Mouse (Mus musculus): ENCODE data around the gene Hs3st3b1.

The Hs3st3b1 gene

GRCm38 (mm10) chr11:63922091-63922621, at the start of gene Hs3st3b1:
Hs3st3b1 (minus strand) TSS chr11:63922290.
- peak in 1 of 2 experiments; percentile 23 for DNase-seq

DNA sequence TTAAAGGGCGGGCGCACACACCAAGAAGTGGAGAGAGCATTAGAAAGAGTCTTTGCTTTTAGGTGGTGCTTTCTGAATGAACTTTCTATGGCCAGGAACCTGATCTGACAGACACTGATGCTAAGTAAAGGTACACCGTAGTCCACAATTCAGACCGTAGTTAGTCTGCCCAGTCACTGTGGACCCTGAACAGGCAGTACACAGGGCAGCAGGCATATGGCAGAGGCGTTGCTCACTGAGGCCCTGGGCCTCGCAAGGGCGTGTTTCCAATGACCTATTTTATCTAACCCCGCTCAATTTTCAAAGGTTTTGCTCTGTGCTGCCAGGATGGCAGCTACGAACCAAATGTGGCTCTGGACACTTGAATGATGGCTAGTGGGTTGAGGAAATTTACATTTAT, 49.4 kb upstream of the Hs3st3b1 start:
- DNase-seq = no peak

DNA sequence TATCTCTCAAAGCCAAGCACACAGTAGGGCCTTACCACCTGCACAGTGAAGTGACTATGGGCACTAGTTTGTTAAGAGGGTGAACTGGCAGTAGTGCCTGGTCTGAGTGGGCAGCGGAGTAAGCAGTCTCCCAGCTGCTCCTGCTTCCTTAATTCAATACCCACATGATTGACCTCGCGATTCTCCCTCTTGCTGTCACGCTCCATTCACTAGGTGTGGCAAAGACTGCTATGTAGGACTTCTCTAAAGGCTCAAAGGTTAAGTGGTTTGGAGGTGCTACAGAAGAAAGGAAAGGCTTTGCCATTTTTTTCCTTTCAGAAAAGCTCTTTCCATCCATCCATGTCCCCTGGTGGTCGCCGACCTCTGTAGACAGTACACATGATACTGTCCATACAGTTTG, 48.7 kb upstream of the Hs3st3b1 start:
- no peak for DNase-seq

- DNase-seq = no peak
These were observed 47.3 kb upstream of the Hs3st3b1 start for GRCm38 (mm10) chr11:63969205-63969910.

- no peak for DNase-seq
These were observed 46.4 kb upstream of the Hs3st3b1 start for GRCm38 (mm10) chr11:63968388-63969035.

- DNase-seq = no peak
These were observed 45.7 kb upstream of the Hs3st3b1 start for GRCm38 (mm10) chr11:63967641-63968387.

- DNase-seq = no peak
These were observed 43.3 kb upstream of the Hs3st3b1 start for GRCm38 (mm10) chr11:63965437-63965836.

DNA sequence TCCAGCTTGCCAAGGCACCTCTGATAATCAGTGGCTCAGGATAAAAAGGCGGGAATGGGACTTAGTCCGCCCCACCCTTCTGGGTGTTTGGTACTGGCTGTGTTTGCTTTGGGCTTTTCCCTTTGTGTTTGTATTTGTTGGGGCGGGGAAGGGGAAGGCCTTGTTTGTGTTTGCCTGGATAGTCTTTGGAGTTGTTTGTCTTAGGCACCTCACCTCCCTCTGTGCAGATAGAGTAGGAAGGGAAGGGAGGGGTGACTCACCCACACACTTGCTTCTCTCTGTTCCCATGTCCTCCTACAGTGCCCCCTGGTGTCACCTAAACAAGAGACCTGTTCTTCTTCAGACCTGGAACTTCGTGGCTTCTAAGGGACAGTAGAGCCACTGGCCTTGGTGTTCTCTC, 35.1 kb upstream of the Hs3st3b1 start:
- no peak for DNase-seq

DNA sequence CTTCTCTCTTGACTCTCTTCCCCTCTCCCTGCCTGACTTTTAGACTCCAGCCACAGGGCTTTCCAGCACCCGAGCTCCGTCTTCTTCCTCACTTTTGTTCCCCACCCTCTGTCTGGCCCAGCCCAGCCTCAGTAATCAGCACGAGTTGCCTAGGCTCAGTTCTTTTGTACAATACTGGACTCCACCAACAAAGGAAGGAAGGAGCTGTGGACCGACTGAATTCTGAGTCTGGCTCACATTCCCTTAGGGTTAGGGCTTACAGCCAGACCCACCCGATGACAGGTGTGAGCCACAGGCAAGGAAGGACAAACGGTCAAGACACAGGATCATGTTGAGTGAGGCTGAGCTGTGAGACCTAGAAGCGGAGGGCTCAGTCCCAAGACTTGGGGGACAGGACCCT, 34.7 kb upstream of the Hs3st3b1 start:
- DNase-seq = no peak

DNA sequence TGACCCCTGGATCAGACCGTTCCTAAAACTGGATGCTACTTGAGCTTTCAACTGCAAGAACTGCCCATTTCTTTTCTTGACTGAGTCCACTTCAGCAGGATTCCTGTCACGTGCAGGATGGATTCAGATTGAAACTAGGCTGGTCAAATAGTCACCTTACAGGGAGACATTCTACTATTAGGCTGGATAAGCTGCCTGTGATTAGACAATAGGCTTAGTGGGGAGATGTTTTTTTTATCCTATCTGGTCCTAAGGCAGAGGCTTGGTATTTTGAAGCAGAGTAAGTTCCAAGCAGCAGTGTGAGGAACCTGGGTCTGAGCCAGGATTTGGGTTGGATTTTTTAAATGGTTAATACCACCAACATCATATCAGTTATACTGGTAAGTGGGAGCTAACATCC, 31.8 kb upstream of the Hs3st3b1 start:
- DNase-seq = no peak

- DNase-seq = no peak
These were observed 30.7 kb upstream of the Hs3st3b1 start for GRCm38 (mm10) chr11:63952743-63953191.

GRCm38 (mm10) chr11:63951831-63952631, 29.9 kb upstream of the Hs3st3b1 start:
- no peak for DNase-seq

DNA sequence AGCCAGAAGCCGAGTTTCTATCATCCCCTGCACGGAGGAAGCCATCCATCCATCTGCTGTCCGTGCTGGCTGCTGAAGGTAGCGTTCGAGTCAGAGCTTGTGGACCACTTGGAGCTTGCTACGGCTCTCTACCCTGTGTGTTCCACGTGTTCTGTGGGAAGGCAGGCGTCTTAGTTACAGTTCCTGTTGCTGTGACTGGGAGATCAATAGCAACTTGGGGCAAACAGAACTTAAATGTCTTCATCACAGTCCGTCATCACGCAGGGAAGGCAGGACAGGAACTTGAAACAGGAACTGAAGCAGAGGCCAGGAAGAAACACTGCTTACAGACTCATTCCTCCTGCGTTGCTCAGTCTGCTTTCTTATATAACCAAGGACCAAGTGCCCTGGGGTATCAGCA, 26.3 kb upstream of the Hs3st3b1 start:
- DNase-seq = no peak

DNA sequence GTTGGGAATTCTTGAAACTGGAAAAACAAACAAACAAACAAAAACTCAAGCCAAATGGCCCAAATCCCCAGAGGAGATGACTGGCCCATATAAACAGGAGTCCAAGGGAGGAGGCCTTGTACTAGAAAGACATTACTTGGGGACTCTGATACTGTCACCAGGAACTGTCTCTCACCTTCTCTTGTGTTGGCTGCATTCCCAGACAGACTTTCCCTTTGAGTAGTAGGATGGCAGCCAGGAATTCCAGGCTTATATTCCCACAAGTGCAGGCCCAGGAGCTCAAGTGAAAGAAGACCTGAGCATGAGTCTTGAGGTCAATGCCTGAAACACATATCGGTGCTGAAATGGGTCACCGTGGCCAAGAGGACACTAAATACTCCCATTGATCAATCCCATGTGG, 24.9 kb upstream of the Hs3st3b1 start:
- no peak for DNase-seq

GRCm38 (mm10) chr11:63943947-63944346, 21.9 kb upstream of the Hs3st3b1 start:
- DNase-seq = no peak

DNA sequence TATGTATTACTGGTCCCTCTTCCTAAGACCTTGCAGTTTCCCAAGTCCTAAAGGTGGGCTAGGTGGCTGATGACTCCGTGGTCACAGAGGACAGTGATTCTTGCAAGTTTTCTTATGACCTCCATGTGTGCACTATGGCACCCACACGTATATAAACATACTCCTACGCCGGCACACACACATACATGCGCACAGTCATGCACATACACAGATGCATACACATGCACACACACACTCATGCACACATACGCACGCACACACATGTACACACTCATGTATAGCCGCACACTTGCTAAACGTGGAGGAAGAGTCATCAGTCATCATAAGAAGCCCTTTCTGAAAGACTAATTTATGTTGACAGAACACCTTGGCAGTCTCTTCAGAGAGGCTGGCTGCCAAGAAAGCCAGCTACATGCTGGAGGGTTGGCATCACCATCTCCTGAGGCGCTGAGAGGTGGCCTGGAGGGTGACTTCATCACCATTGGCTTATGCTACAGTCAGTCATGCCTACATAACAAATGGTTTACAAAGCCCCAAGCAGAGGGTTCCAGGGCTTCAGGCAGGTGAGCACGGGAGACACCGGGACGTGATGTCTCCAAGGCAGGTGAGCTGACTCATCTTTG, 21.3 kb upstream of the Hs3st3b1 start:
- peak; percentile 42 to 50 for DNase-seq

- no peak for DNase-seq
These were observed 20.1 kb upstream of the Hs3st3b1 start for GRCm38 (mm10) chr11:63942177-63942576.

- DNase-seq = no peak
These were observed 14.6 kb upstream of the Hs3st3b1 start for GRCm38 (mm10) chr11:63936641-63937040.

- no peak for DNase-seq
These were observed 4.8 kb upstream of the Hs3st3b1 start for GRCm38 (mm10) chr11:63926901-63927300.

GRCm38 (mm10) chr11:63925161-63925582, 3.1 kb upstream of the Hs3st3b1 start:
- DNase-seq = peak; percentile 23 to 51

GRCm38 (mm10) chr11:63924286-63924930, 2.3 kb upstream of the Hs3st3b1 start:
- DNase-seq = no peak

GRCm38 (mm10) chr11:63923386-63923785, 1.3 kb upstream of the Hs3st3b1 start:
- no peak for DNase-seq

Measured in cerebellum, adult 18-20 months (tissue).